ENCODE assay signal across 18 mouse cellular contexts in genomic region chr7:139130361-139130760, GRCm38 (mm10). TPM values are rescaled to one million over a fixed set of nuclear protein-coding genes. Genes with fewer than 3 reads are reported as not detected.
A peak's percentile ranks its signal among the peaks of the same experiment; 100 is the strongest.
DNase-seq lines count a peak whose midpoint lies in the region; ATAC-seq and TF ChIP-seq lines count a peak whose summit lies in the region.
"Had no signal": no experiment of that assay in that cellular context is flagged by ENCODE, and none has a peak within 500 bp of the region (broad histone marks: within the 10 kb centered on the region; RNA-seq: fewer than 3 reads in every experiment).

No protein-coding gene starts in this region.

- no peaks in the 10 kb centered on the region for H3K36me3 ChIP-seq in forebrain, embryonic 12.5 days (replicated peaks)
- H3K36me3 ChIP-seq in forebrain, embryonic 13.5 days (ENCODE audit: poor library complexity, severe bottlenecking), result no peaks in the 10 kb centered on the region
- no peaks in the 10 kb centered on the region for H3K36me3 ChIP-seq in midbrain, embryonic 16.5 days (ENCODE audit: control insufficient read depth, insufficient read depth, low read length)
- H3K36me3 ChIP-seq in midbrain, embryonic 11.5 days (ENCODE audit: control insufficient read depth, insufficient read depth, low read length), result no peaks in the 10 kb centered on the region
- H3K36me3 ChIP-seq in hindbrain, embryonic 14.5 days (replicated peaks; ENCODE audit: control insufficient read depth, insufficient read depth), result no peaks in the 10 kb centered on the region
- H3K36me3 ChIP-seq in heart, embryonic 10.5 days, result no peaks in the 10 kb centered on the region
- H3K36me3 ChIP-seq: lung, embryonic 15.5 days; midbrain, embryonic 12.5 days had no signal

- no peak overlapping the region for H3K9ac ChIP-seq in forebrain, embryonic 12.5 days
- H3K9ac ChIP-seq in forebrain, embryonic 13.5 days, result no peak overlapping the region
- no peak overlapping the region for H3K9ac ChIP-seq in midbrain, embryonic 16.5 days (ENCODE audit: low read depth, low read length)
- H3K9ac ChIP-seq in midbrain, embryonic 11.5 days (ENCODE audit: low read length), result no peak overlapping the region
- H3K9ac ChIP-seq in hindbrain, embryonic 14.5 days, result no peak overlapping the region
- H3K9ac ChIP-seq: lung, embryonic 15.5 days; midbrain, embryonic 12.5 days had no signal

- H3K4me2 ChIP-seq in forebrain, embryonic 12.5 days, result no peak overlapping the region
- H3K4me2 ChIP-seq in forebrain, embryonic 13.5 days, result no peak overlapping the region
- no peak overlapping the region for H3K4me2 ChIP-seq in midbrain, embryonic 16.5 days (ENCODE audit: low read length)
- no peak overlapping the region for H3K4me2 ChIP-seq in midbrain, embryonic 11.5 days
- no peak overlapping the region for H3K4me2 ChIP-seq in hindbrain, embryonic 14.5 days (replicated peaks)
- H3K4me2 ChIP-seq: heart, embryonic 11.5 days; lung, embryonic 15.5 days; midbrain, embryonic 12.5 days had no signal

- 0 out of 2 replicates have a peak overlapping the region, but pooled peaks have one; percentile 31 for H3K27ac ChIP-seq in forebrain, embryonic 12.5 days
- no peak overlapping the region for H3K27ac ChIP-seq in forebrain, embryonic 13.5 days
- peak overlapping the region; percentile 7; the same call in 1 of the 2 replicates for H3K27ac ChIP-seq in midbrain, embryonic 16.5 days (ENCODE audit: low read length)
- no peak overlapping the region for H3K27ac ChIP-seq in midbrain, embryonic 11.5 days (ENCODE audit: low read depth, low read length)
- 0 out of 2 replicates have a peak overlapping the region, but pooled peaks have one; percentile 16 for H3K27ac ChIP-seq in hindbrain, embryonic 14.5 days
- peak overlapping the region; percentile 76 for H3K27ac ChIP-seq in olfactory bulb, adult 2 months (ENCODE audit: insufficient read depth, low read depth, low read length)
- H3K27ac ChIP-seq in gastrocnemius, adult 2 months, result no peak overlapping the region
- no peak overlapping the region for H3K27ac ChIP-seq in heart, embryonic 10.5 days
- H3K27ac ChIP-seq: lung, embryonic 15.5 days; midbrain, embryonic 12.5 days had no signal

- no peak for TF ChIP-seq CTCF in olfactory bulb, adult 2 months (IDR thresholded peaks at IDR 0.05; ENCODE audit: insufficient read depth, low read depth, low read length)
- TF ChIP-seq CTCF in gastrocnemius, adult 2 months (IDR thresholded peaks at IDR 0.05), result no peak

- peaks cover 26% of the 10 kb centered on the region for H3K4me1 ChIP-seq in forebrain, embryonic 12.5 days
- peaks cover 31% of the 10 kb centered on the region for H3K4me1 ChIP-seq in forebrain, embryonic 13.5 days
- peaks cover 7% of the 10 kb centered on the region; the same call in 1 of the 2 replicates for H3K4me1 ChIP-seq in midbrain, embryonic 16.5 days (ENCODE audit: control insufficient read depth, insufficient read depth, low read length)
- peaks cover 2% of the 10 kb centered on the region; the same call in 1 of the 2 replicates for H3K4me1 ChIP-seq in midbrain, embryonic 11.5 days (ENCODE audit: control insufficient read depth, insufficient read depth, low read length)
- peaks cover 15% of the 10 kb centered on the region for H3K4me1 ChIP-seq in hindbrain, embryonic 14.5 days (replicated peaks; ENCODE audit: control insufficient read depth, insufficient read depth, low read length)
- H3K4me1 ChIP-seq in olfactory bulb, adult 2 months (ENCODE audit: control insufficient read depth, insufficient read depth, low read length), result peaks cover 79% of the 10 kb centered on the region
- H3K4me1 ChIP-seq in heart, embryonic 10.5 days, result peaks cover 14% of the 10 kb centered on the region
- H3K4me1 ChIP-seq: lung, embryonic 15.5 days had no signal

- H3K27me3 ChIP-seq in forebrain, embryonic 12.5 days, result peaks cover 21% of the 10 kb centered on the region
- H3K27me3 ChIP-seq in forebrain, embryonic 13.5 days, result peaks cover 14% of the 10 kb centered on the region; the same call in 1 of the 2 replicates
- no peaks in the 10 kb centered on the region for H3K27me3 ChIP-seq in midbrain, embryonic 16.5 days (ENCODE audit: control insufficient read depth, insufficient read depth, low read depth, low read length)
- H3K27me3 ChIP-seq in midbrain, embryonic 11.5 days (ENCODE audit: control insufficient read depth, insufficient read depth, low read length), result no peaks in the 10 kb centered on the region
- H3K27me3 ChIP-seq in hindbrain, embryonic 14.5 days (ENCODE audit: control insufficient read depth, insufficient read depth, low read length), result no peaks in the 10 kb centered on the region
- H3K27me3 ChIP-seq in heart, embryonic 10.5 days (ENCODE audit: insufficient read depth, poor library complexity, severe bottlenecking), result peaks cover 23% of the 10 kb centered on the region
- H3K27me3 ChIP-seq: lung, embryonic 15.5 days had no signal

- no peak for ATAC-seq in forebrain, embryonic 12.5 days (ENCODE audit: low FRiP score)
- ATAC-seq in forebrain, embryonic 13.5 days, result no peak
- no peak for ATAC-seq in midbrain, embryonic 16.5 days
- ATAC-seq in midbrain, embryonic 11.5 days (ENCODE audit: low FRiP score), result no peak
- ATAC-seq in hindbrain, embryonic 14.5 days (ENCODE audit: low FRiP score), result no peak

- TF ChIP-seq POLR2A in olfactory bulb, adult 2 months (IDR thresholded peaks at IDR 0.05; ENCODE audit: insufficient read depth, low read depth, low read length), result no peak

- intact Hi-C loops in gastrocnemius, adult 2 months (cut with DNase I), result no loop called here

- no peak for DNase-seq in midbrain, embryonic 11.5 days (ENCODE audit: low spot score, missing footprints)
- no peak for DNase-seq in hindbrain, embryonic 14.5 days (ENCODE audit: low spot score)
- DNase-seq in gastrocnemius, adult 2 months, result no peak
- no peak for DNase-seq in heart, embryonic 10.5 days (ENCODE audit: low spot score)
- DNase-seq: B cell, adult 2 months; heart, postnatal 4 days; kidney, postnatal 10 days; liver; right cerebral cortex, postnatal 25 days; thymus, postnatal 25 days had no signal

- no peak overlapping the region for H3K4me3 ChIP-seq in forebrain, embryonic 12.5 days (replicated peaks)
- H3K4me3 ChIP-seq in forebrain, embryonic 13.5 days, result no peak overlapping the region
- H3K4me3 ChIP-seq in midbrain, embryonic 16.5 days (ENCODE audit: low read depth, low read length), result no peak overlapping the region
- no peak overlapping the region for H3K4me3 ChIP-seq in midbrain, embryonic 11.5 days (ENCODE audit: low read depth, low read length)
- no peak overlapping the region for H3K4me3 ChIP-seq in hindbrain, embryonic 14.5 days (replicated peaks; ENCODE audit: low read length)
- H3K4me3 ChIP-seq in olfactory bulb, adult 2 months (ENCODE audit: insufficient read depth, low read depth, low read length), result no peak overlapping the region
- H3K4me3 ChIP-seq in gastrocnemius, adult 2 months, result no peak overlapping the region
- no peak overlapping the region for H3K4me3 ChIP-seq in heart, embryonic 10.5 days
- H3K4me3 ChIP-seq: erythroblast, embryonic 14.5 days; lung, embryonic 15.5 days; midbrain, embryonic 12.5 days had no signal

- 36% methylated on average over 6 of the region's 6 CpGs for whole genome bisulfite sequencing in forebrain, embryonic 12.5 days
- WGBS in forebrain, embryonic 13.5 days, result 25% methylated on average over 6 of the region's 6 CpGs
- whole genome bisulfite sequencing in midbrain, embryonic 16.5 days, result 44% methylated on average over 6 of the region's 6 CpGs
- 57% methylated on average over 6 of the region's 6 CpGs for WGBS in midbrain, embryonic 11.5 days
- WGBS in hindbrain, embryonic 14.5 days, result 23% methylated on average over 6 of the region's 6 CpGs
- 21% methylated on average over 6 of the region's 6 CpGs for WGBS in olfactory bulb, adult 2 months
- 57% methylated on average over 6 of the region's 6 CpGs for WGBS in heart, embryonic 10.5 days

- H3K9me3 ChIP-seq in forebrain, embryonic 12.5 days, result no peaks in the 10 kb centered on the region
- no peaks in the 10 kb centered on the region for H3K9me3 ChIP-seq in forebrain, embryonic 13.5 days (replicated peaks)
- H3K9me3 ChIP-seq in midbrain, embryonic 16.5 days (replicated peaks; ENCODE audit: control insufficient read depth, low read length, poor library complexity, severe bottlenecking), result no peaks in the 10 kb centered on the region
- no peaks in the 10 kb centered on the region for H3K9me3 ChIP-seq in midbrain, embryonic 11.5 days (ENCODE audit: control insufficient read depth, low read length)
- no peaks in the 10 kb centered on the region for H3K9me3 ChIP-seq in hindbrain, embryonic 14.5 days (ENCODE audit: control insufficient read depth, low read length)
- no peaks in the 10 kb centered on the region for H3K9me3 ChIP-seq in heart, embryonic 10.5 days
- H3K9me3 ChIP-seq: lung, embryonic 15.5 days; midbrain, embryonic 12.5 days had no signal

RNA-seq across cellular contexts. Expression of gene Dpysl4, which starts 44.6 kb away (rescaled TPM):
- polyA plus RNA-seq in forebrain, embryonic 12.5 days (2016; fragmentation: Nextera tagmentation; extraction: Ambion mirVana), result 139 and 143 TPM in 2 replicates
- 106 and 141 TPM in 2 replicates for polyA plus RNA-seq in forebrain, embryonic 13.5 days (2015; fragmentation: Nextera tagmentation; extraction: Ambion mirVana)
- polyA plus RNA-seq in midbrain, embryonic 16.5 days (2015; fragmentation: Nextera tagmentation; extraction: Ambion mirVana), result 176 and 181 TPM in 2 replicates
- 167 and 179 TPM in 2 replicates for polyA plus RNA-seq in midbrain, embryonic 11.5 days (2014; fragmentation: Nextera tagmentation; extraction: Ambion mirVana)
- 211 and 216 TPM in 2 replicates for polyA plus RNA-seq in hindbrain, embryonic 14.5 days (2014; fragmentation: Nextera tagmentation; extraction: Ambion mirVana)
- not detected in 2 replicates for polyA plus RNA-seq in olfactory bulb, adult 2 months (2012; ENCODE audit: insufficient read depth, insufficient read length, low replicate concordance, missing spikeins)
- under 1 TPM; 0.23 to 0.75 TPM for total RNA-seq in gastrocnemius, adult 2 months (2021)
- 4.7 and 9.1 TPM in 2 replicates for polyA plus RNA-seq in heart, embryonic 10.5 days (2016; fragmentation: Nextera tagmentation; extraction: Ambion mirVana)
- polyA plus RNA-seq: erythroblast, embryonic 14.5 days had no signal

Comparison
In these comparisons a context has a peak if more than half of its experiments do, and no peak if none do; other contexts are left out.
1. H3K27ac ChIP-seq: peak in forebrain, embryonic 12.5 days (single experiment), midbrain, embryonic 16.5 days (single experiment), hindbrain, embryonic 14.5 days (single experiment) and olfactory bulb, adult 2 months (single experiment); none in forebrain, embryonic 13.5 days (single experiment), midbrain, embryonic 11.5 days (single experiment), gastrocnemius, adult 2 months (single experiment) and heart, embryonic 10.5 days (single experiment).